Mouse (Mus musculus): ENCODE results near the gene Sipa1l1. TPM values are rescaled to one million over a fixed set of nuclear protein-coding genes. Genes with fewer than 3 reads are reported as not detected.

Sipa1l1 gene
- total and polyA plus RNA-seq, 3 experiments: 13.6 to 36.7 (median 23.6) TPM

GRCm38 (mm10) chr12:82206857-82207647 lies 37.9 kb downstream of the Sipa1l1 start:
- Histone ChIP-seq H3K4me1 (ENCODE audit: control insufficient read depth in 1 of 2, insufficient read depth in 2 of 2) (no peaks in the 10 kb centered on the region), H3K79me2 (replicated peaks; ENCODE audit: control insufficient read depth, extremely low read depth, insufficient read depth, poor library complexity, severe bottlenecking) (no peaks in the 10 kb centered on the region), H3K4me2 (ENCODE audit: insufficient read depth, low read depth, poor library complexity, severe bottlenecking) (no peak overlapping the region), H3K9me3 (replicated peaks; ENCODE audit: low read length) (no peaks in the 10 kb centered on the region), H3K27me3 (replicated peaks) (no peaks in the 10 kb centered on the region), H3K9ac (ENCODE audit: insufficient read depth, low read depth) (no peak overlapping the region), H3K4me3 (replicated peaks in 1 of 3; ENCODE audit: low read depth in 2 of 3, low read length in 2 of 3, poor library complexity in 1 of 3) (no peak overlapping the region), H3K27ac (ENCODE audit: insufficient read depth, low read depth) (no peak overlapping the region), H3K36me3 (replicated peaks in 1 of 2; ENCODE audit: control insufficient read depth in 1 of 2, insufficient read depth in 1 of 2, low read length in 1 of 2) (peaks cover 0 to 8% of the 10 kb centered on the region in 2 experiments)
- dilution Hi-C loops (cut with MboI; ENCODE audit: extremely low pct_ligation_motif_present, extremely low pct_unique_long_range_greater_than_20kb, low sequenced_read_pairs): no loop called here
- no peak for DNase-seq (ENCODE audit: extremely low read depth)
- in situ Hi-C loops (cut with MboI; ENCODE audit: low pct_ligation_motif_present, low pct_unique_long_range_greater_than_20kb, low sequenced_read_pairs): no loop called here
- TF ChIP-seq JUND (conservative IDR thresholded peaks at IDR 0.05; ENCODE audit: low read depth, low read length) (no peak), USF2 (conservative IDR thresholded peaks at IDR 0.05; ENCODE audit: low read depth, low read length) (no peak), TBP (conservative IDR thresholded peaks at IDR 0.05; ENCODE audit: low read depth, low read length) (no peak), JUN (IDR thresholded peaks at IDR 0.05; ENCODE audit: insufficient read depth, low read depth, low read length) (no peak), ZNF384 (IDR thresholded peaks at IDR 0.05; ENCODE audit: low read depth, low read length) (no peak), MAX (IDR thresholded peaks at IDR 0.05; ENCODE audit: low read length) (no peak), SMC3 (IDR thresholded peaks at IDR 0.05; ENCODE audit: low read depth, low read length) (no peak), BHLHE40 (IDR thresholded peaks at IDR 0.05; ENCODE audit: low read depth, low read length) (no peak), HCFC1 (IDR thresholded peaks at IDR 0.05; ENCODE audit: low read depth, low read length) (no peak), MAFK (IDR thresholded peaks at IDR 0.05; ENCODE audit: insufficient replicate concordance, low read length) (no peak), CHD2 (IDR thresholded peaks at IDR 0.05; ENCODE audit: low read length) (no peak), MXI1 (IDR thresholded peaks at IDR 0.05; ENCODE audit: low read depth, low read length) (no peak), USF1 (IDR thresholded peaks at IDR 0.05; ENCODE audit: low read depth, low read length) (no peak), RCOR1 (conservative IDR thresholded peaks at IDR 0.05; ENCODE audit: low read depth, low read length) (no peak), ZC3H11A (IDR thresholded peaks at IDR 0.05; ENCODE audit: low read depth, low read length) (no peak)

- no peak for TF ChIP-seq PAX5 (IDR thresholded peaks at IDR 0.05; ENCODE audit: low read length)
- TF ChIP-seq POLR2AphosphoS2 (IDR thresholded peaks at IDR 0.05; ENCODE audit: low read depth, low read length): no peak
- no peak for TF ChIP-seq JUND (conservative IDR thresholded peaks at IDR 0.05; ENCODE audit: low read depth, low read length)
- no peak for TF ChIP-seq USF2 (conservative IDR thresholded peaks at IDR 0.05; ENCODE audit: low read depth, low read length)
- TF ChIP-seq HCFC1 (IDR thresholded peaks at IDR 0.05; ENCODE audit: low read depth, low read length): no peak
- TF ChIP-seq ZMIZ1 (IDR thresholded peaks at IDR 0.05; ENCODE audit: low read depth, low read length): no peak
- TF ChIP-seq MXI1 (IDR thresholded peaks at IDR 0.05; ENCODE audit: low read depth, low read length): no peak
- no peak for TF ChIP-seq IRF4 (IDR thresholded peaks at IDR 0.05; ENCODE audit: low read depth, low read length)
- TF ChIP-seq KAT2A (IDR thresholded peaks at IDR 0.05; ENCODE audit: insufficient replicate concordance, low read length): no peak
- no peak for TF ChIP-seq GABPA (IDR thresholded peaks at IDR 0.05; ENCODE audit: insufficient replicate concordance, low read depth, low read length)
- no peak for TF ChIP-seq MYC (IDR thresholded peaks at IDR 0.05; ENCODE audit: low read depth, low read length)
These were observed 38.9 kb downstream of the Sipa1l1 start for GRCm38 (mm10) chr12:82208046-82208445.

More at GRCm38 (mm10) chr12:82208046-82208445, 38.9 kb downstream of the Sipa1l1 start:
- H3K27ac ChIP-seq (ENCODE audit: insufficient read depth, low read depth): no peak overlapping the region
- no peak for DNase-seq (ENCODE audit: extremely low read depth)
- H3K4me2 ChIP-seq (ENCODE audit: insufficient read depth, low read depth, poor library complexity, severe bottlenecking): no peak overlapping the region
- peaks cover 0 to 11% of the 10 kb centered on the region in 2 experiments for H3K36me3 ChIP-seq (replicated peaks in 1 of 2; ENCODE audit: control insufficient read depth in 1 of 2, insufficient read depth in 1 of 2, low read length in 1 of 2)
- no peak overlapping the region for H3K9ac ChIP-seq (ENCODE audit: insufficient read depth, low read depth)
- dilution Hi-C loops (cut with MboI; ENCODE audit: extremely low pct_ligation_motif_present, extremely low pct_unique_long_range_greater_than_20kb, low sequenced_read_pairs): no loop called here
- H3K9me3 ChIP-seq (replicated peaks; ENCODE audit: low read length): no peaks in the 10 kb centered on the region
- no peaks in the 10 kb centered on the region for H3K4me1 ChIP-seq (ENCODE audit: control insufficient read depth in 1 of 2, insufficient read depth in 2 of 2)
- no peaks in the 10 kb centered on the region for H3K27me3 ChIP-seq (replicated peaks)
- H3K79me2 ChIP-seq (replicated peaks; ENCODE audit: control insufficient read depth, extremely low read depth, insufficient read depth, poor library complexity, severe bottlenecking): no peaks in the 10 kb centered on the region
- H3K4me3 ChIP-seq (replicated peaks in 1 of 3; ENCODE audit: low read depth in 2 of 3, low read length in 2 of 3, poor library complexity in 1 of 3): no peak overlapping the region
- in situ Hi-C loops (cut with MboI; ENCODE audit: low pct_ligation_motif_present, low pct_unique_long_range_greater_than_20kb, low sequenced_read_pairs): no loop called here
